Mouse (Mus musculus) stomach, postnatal 0 days (tissue): ENCODE data around the gene Zfp414. TPM values are rescaled to one million over a fixed set of nuclear protein-coding genes. Genes with fewer than 3 reads are reported as not detected.

Experiments used
- ATAC-seq: fragments of 200-750 bp; cut with Nextera tagmentation; 2 replicates; pipeline ENCODE4 v1.8.0; 2017; ENCODE audit not compliant: low FRiP score, low TSS enrichment
- DNase-seq: peaks from one replicate; pipeline ENCODE4 v3.0.0-alpha.2; 2016; ENCODE audit warnings: low spot score
- H3K27ac ChIP-seq: fragments of 300-500 bp; sonication (generic); replicated peaks from 2 replicates; pipeline ENCODE4 v1.5.1; 2014; ENCODE audit warnings: mild to moderate bottlenecking, control low read depth
- H3K27me3 ChIP-seq: fragments of 300-500 bp; sonication (generic); 2 replicates; pipeline ENCODE4 v1.6.1; 2014; ENCODE audit warnings: low read length; ENCODE audit not compliant: control insufficient read depth, insufficient read depth
- H3K36me3 ChIP-seq: fragments of 300-500 bp; sonication (generic); 2 replicates; pipeline ENCODE4 v1.6.1; 2014; ENCODE audit warnings: low read length, mixed read lengths; ENCODE audit not compliant: control insufficient read depth, insufficient read depth
- H3K4me1 ChIP-seq: fragments of 300-500 bp; sonication (generic); replicated peaks from 2 replicates; pipeline ENCODE4 v1.6.1; 2014; ENCODE audit warnings: antibody characterized with exemption; ENCODE audit not compliant: control insufficient read depth, insufficient read depth
- H3K4me2 ChIP-seq: fragments of 300-500 bp; sonication (generic); replicated peaks from 2 replicates; pipeline ENCODE4 v1.6.1; 2014; ENCODE audit warnings: low read depth, mild to moderate bottlenecking, control low read depth, moderate library complexity
- H3K4me3 ChIP-seq: fragments of 300-500 bp; sonication (generic); 2 replicates; pipeline ENCODE4 v1.5.1; 2014; ENCODE audit warnings: low read depth, low read length, control low read depth
- H3K9ac ChIP-seq: fragments of 300-500 bp; sonication (generic); 2 replicates; pipeline ENCODE4 v1.6.1; 2014; ENCODE audit warnings: mild to moderate bottlenecking, low read length, control low read depth, mixed read lengths
- H3K9me3 ChIP-seq: fragments of 300-500 bp; sonication (generic); 2 replicates; pipeline ENCODE4 v1.6.1; 2016; ENCODE audit warnings: low read length; ENCODE audit not compliant: control insufficient read depth
- CTCF ChIP-seq: IDR thresholded peaks from 2 replicates; pipeline ENCODE4 v1.5.1; 2016; ENCODE audit warnings: antibody characterized with exemption, low read depth, mild to moderate bottlenecking, moderate library complexity
- EP300 ChIP-seq: optimal IDR thresholded peaks from 2 replicates; pipeline ENCODE3; 2016; ENCODE audit warnings: antibody characterized with exemption
- WGBS: fragments of 180-500 bp; shearing (Covaris S2); extraction: QIAGEN DNeasy Blood & Tissue Kit; methylation state at CpG from one replicate; pipeline ENCODE4 v1.1.7; 2014; 5-methylcytosine and 5-hydroxymethylcytosine counted together
- polyA plus RNA-seq: library from polyadenylated mRNA; unstranded; fragments of >200 nt; fragmentation: Nextera tagmentation; extraction: Ambion mirVana; gene quantifications from 2 replicates; pipeline ENCODE4 v1.2.1, GENCODE M21; 2015

Gene Zfp414
- 23.7 and 27.5 TPM in 2 replicates for polyA plus RNA-seq

DNA sequence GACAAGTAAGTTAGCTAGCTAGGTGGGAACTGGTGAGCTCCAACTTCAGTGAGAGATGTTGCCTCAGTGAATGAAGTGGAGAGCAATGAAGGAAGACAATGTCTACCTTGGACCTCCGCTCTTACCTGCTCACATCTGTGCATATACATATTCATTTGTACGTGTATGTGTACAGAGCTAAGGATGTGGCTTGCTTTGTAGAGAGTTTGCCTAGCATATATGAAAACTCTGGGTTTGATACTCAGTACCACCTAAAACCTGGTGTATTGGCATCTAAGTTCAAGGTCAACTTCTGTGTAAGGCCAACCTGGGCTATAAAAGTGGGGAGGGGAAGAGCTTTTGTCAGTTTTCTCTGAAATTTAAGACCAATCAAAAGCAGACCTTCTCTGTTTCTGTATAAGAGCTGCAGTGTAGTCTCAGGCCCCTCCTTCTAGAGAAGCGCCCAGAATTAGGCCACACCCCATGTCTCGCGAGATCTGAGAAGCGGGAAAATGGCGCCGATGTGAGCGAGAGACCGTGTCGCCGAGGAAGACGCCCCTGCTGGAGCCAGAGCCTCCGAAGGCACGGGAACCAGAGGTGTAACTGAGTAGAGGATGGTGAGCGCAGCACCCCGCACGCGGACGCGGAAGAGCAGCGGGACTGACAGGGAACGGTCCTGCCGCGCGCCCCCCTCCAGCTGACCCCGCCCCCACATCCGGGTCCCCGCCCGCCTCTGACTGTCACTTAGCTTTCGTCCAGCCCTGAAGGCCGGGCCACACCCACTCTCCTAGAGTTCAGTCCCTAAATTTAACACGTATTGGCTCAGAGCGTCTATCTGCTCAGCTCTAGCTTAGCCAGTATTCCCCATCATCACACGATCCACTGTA lies at the start of gene Zfp414:
Gene Zfp414, plus strand, starts transcription at position 470 of the 866 bp plus-strand sequence.
- Histone ChIP-seq H3K4me1 (peaks cover 3% of the 10 kb centered on the region), H3K4me3 (peak within 1 kb of the TSS; percentile 71), H3K27ac (peak within 1 kb of the TSS; percentile 98), H3K9me3 (no peaks in the 10 kb centered on the region), H3K27me3 (no peaks in the 10 kb centered on the region), H3K4me2 (peak within 1 kb of the TSS; percentile 74), H3K36me3 (peaks cover 12% of the 10 kb centered on the region; the same call in 1 of the 2 replicates), H3K9ac (peak within 1 kb of the TSS; percentile 83)
- TF ChIP-seq CTCF: no peak; the same call in 1 of the 2 replicates
- peak; percentile 96 for TF ChIP-seq EP300
- 3% methylated on average over 35 of the region's 35 CpGs for WGBS
- ATAC-seq: peak; percentile 97
- DNase-seq: peak; percentile 94

DNA sequence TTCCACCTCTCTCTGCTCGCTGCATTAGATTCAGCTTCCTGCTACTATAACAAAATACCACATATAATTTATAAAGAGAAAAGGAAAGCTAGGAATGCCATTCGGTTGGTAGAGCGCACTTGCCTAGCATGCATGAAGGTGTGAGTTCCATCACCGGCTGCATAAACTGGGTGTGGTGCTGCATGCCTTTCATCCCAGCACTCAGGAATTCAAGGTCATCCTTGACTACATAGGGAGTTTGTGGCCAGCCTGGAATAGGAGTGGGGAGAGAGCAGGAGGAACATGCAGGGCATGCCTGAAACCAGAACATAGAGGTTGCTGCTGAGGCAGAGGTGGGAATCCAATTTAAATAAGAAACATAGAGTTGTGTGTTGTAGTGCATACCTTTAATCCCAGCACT lies 44.8 kb upstream of the Zfp414 start:
- no peaks in the 10 kb centered on the region for H3K9me3 ChIP-seq
- 68% methylated on average over 4 of the region's 4 CpGs for WGBS
- DNase-seq: no peak
- H3K36me3 ChIP-seq: no peaks in the 10 kb centered on the region
- no peak for ATAC-seq
- TF ChIP-seq CTCF (no peak), EP300 (no peak)
- no peak overlapping the region for H3K9ac ChIP-seq
- no peak overlapping the region for H3K4me3 ChIP-seq
- H3K27me3 ChIP-seq: no peaks in the 10 kb centered on the region
- no peak overlapping the region for H3K27ac ChIP-seq
- H3K4me1 ChIP-seq: no peaks in the 10 kb centered on the region
- H3K4me2 ChIP-seq: no peak overlapping the region

GRCm38 (mm10) chr17:33586011-33586410 lies 42.9 kb upstream of the Zfp414 start:
- Histone ChIP-seq H3K4me3 (no peak overlapping the region), H3K36me3 (no peaks in the 10 kb centered on the region), H3K9me3 (no peaks in the 10 kb centered on the region), H3K27me3 (no peaks in the 10 kb centered on the region), H3K9ac (no peak overlapping the region), H3K27ac (no peak overlapping the region), H3K4me1 (no peaks in the 10 kb centered on the region), H3K4me2 (no peak overlapping the region)
- TF ChIP-seq CTCF (no peak), EP300 (no peak)
- WGBS: 70% methylated on average over 17 of the region's 17 CpGs
- DNase-seq (no peak), ATAC-seq (no peak)

DNA sequence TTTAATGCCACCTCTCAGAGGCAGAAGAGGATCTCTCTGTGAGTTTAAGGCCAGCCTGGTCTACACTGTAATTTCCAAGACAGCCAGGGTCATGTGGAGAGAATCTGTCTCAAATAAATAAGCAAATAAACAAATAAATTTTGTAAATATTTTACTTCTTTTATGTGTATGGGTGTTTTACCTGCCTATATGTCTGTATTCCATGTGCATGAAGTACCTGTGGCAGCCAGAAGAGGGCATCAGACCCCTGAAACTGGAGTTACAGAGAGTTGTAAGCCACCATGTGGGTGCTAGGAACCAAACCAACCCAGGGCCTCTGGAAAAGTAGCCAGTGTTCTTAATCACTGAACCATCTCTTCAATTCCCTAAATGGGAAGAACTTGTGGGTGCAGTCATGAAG lies 31.6 kb upstream of the Zfp414 start:
- ATAC-seq: no peak
- no peak overlapping the region for H3K4me3 ChIP-seq
- H3K4me1 ChIP-seq: no peaks in the 10 kb centered on the region
- H3K27me3 ChIP-seq: no peaks in the 10 kb centered on the region
- H3K4me2 ChIP-seq: no peak overlapping the region
- H3K9me3 ChIP-seq: no peaks in the 10 kb centered on the region
- H3K9ac ChIP-seq: no peak overlapping the region
- TF ChIP-seq CTCF (peak; percentile 38; the same call in 1 of the 2 replicates), EP300 (no peak)
- no peaks in the 10 kb centered on the region for H3K36me3 ChIP-seq
- DNase-seq: no peak
- H3K27ac ChIP-seq: no peak overlapping the region

- Histone ChIP-seq H3K27ac (no peak overlapping the region), H3K9ac (no peak overlapping the region), H3K27me3 (no peaks in the 10 kb centered on the region), H3K9me3 (no peaks in the 10 kb centered on the region), H3K4me1 (no peaks in the 10 kb centered on the region), H3K36me3 (no peaks in the 10 kb centered on the region), H3K4me3 (no peak overlapping the region), H3K4me2 (no peak overlapping the region)
- ATAC-seq: no peak
- 88% methylated on average over 5 of the region's 5 CpGs for WGBS
- DNase-seq: no peak
- TF ChIP-seq CTCF: no peak
- no peak for TF ChIP-seq EP300
Observed at GRCm38 (mm10) chr17:33598506-33598905, 30.4 kb upstream of the Zfp414 start.

DNA sequence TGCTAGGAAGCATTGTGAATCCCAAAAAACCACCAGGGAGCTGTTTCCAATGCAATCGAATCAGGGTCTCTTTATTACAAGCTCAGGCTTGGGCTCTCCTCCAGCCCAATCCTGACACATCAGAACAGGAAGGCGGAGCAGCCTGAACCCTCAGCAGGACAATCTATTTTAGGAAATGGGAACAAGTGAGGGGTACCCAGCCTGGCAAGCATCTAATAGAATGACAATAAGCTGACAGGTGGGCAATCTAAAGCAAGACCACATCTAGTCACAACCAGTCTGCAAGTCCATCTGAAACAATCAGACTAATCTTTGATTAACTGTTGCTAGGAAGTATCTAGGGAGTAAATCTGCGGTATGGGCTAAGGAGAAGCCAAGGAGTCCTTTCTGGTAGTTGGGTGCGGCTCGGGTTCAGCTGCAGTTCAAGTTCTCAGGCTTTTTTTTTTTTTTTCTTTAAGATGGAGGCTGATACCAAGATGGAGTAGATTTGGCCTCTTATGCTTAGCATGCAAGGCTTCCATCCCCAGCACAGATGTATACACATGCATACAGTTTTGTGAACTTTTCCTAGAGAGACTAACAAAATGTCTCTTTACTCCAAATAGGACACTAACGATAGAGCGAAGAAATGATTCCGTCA lies 28.9 kb upstream of the Zfp414 start:
- no peaks in the 10 kb centered on the region for H3K4me1 ChIP-seq
- DNase-seq (no peak), ATAC-seq (no peak)
- WGBS: 81% methylated on average over 8 of the region's 8 CpGs
- H3K27me3 ChIP-seq: no peaks in the 10 kb centered on the region
- H3K27ac ChIP-seq: no peak overlapping the region
- no peak overlapping the region for H3K4me3 ChIP-seq
- H3K9ac ChIP-seq: no peak overlapping the region
- no peak overlapping the region for H3K4me2 ChIP-seq
- no peaks in the 10 kb centered on the region for H3K36me3 ChIP-seq
- TF ChIP-seq EP300: no peak
- TF ChIP-seq CTCF: no peak
- H3K9me3 ChIP-seq: no peaks in the 10 kb centered on the region
